Mouse (Mus musculus) cortical plate, adult 2 months (tissue): Measurements from ENCODE around the gene Mapk10.

Experiments used
- CTCF ChIP-seq: fragments of 200-500 bp; IDR thresholded peaks from 2 replicates; pipeline ENCODE4 v1.5.1; 2011; ENCODE audit warnings: mild to moderate bottlenecking, control low read depth, low read length; ENCODE audit not compliant: insufficient read depth; ENCODE audit errors: extremely low read depth
- POLR2A ChIP-seq: fragments of 200-500 bp; IDR thresholded peaks from 2 replicates; pipeline ENCODE4 v1.6.1; 2011; ENCODE audit warnings: mild to moderate bottlenecking, low read length, control low read depth; ENCODE audit not compliant: insufficient read depth; ENCODE audit errors: extremely low read depth

DNA sequence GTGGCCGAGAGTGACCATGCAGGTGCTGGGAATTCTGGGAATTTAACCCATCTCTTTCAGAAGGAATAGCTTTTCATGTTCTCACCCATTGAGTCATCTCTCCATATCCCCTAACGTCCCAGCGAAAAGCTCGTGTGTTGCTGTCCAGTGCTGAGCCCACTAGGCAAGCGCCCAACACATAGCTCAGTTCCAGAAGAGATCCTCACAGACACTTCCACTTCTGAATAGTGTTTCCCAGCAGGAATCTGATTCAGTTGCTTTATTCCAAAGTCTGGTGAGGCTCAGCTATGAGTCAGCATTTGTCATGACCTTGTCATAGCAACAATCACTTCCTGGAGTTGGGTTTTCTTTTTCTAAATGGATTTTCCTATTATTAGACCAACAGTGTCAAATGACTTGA, 217.2 kb downstream of the Mapk10 start:
- TF ChIP-seq CTCF: no peak
- TF ChIP-seq POLR2A: no peak
